Mouse (Mus musculus): ENCODE data around the gene Ptpa.

DNA sequence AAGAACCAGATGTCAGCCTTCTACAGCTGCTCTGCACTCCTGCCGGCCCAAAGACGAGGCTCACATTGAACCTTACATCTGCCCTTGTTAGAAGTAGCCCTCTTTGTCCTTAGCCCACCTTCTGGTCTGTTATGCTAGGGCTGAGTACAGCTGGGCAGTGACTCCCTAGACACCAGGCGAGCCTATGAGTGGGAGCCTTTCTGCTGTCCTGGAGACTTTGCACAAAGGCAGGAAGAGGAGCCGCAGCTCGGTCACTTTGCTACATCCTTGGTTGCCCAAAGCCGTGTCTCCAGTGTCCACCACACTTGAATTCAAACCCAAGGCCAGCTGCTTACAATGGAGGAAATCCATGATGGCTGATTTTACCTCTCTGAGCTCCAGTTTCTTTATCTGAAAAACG, 32.5 kb downstream of the Ptpa start:
- TF ChIP-seq POLR2A (IDR thresholded peaks at IDR 0.05; ENCODE audit: low read depth, low read length) = no peak
- no peak for TF ChIP-seq CTCF (IDR thresholded peaks at IDR 0.05; ENCODE audit: extremely low read depth, insufficient read length, insufficient replicate concordance, low read depth, low read length)
